Mouse (Mus musculus) heart, postnatal 0 days (tissue): ENCODE measurements around the gene Slbp. TPM values are rescaled to one million over a fixed set of nuclear protein-coding genes. Genes with fewer than 3 reads are reported as not detected.

Experiments
- ATAC-seq: fragments of 200-750 bp; cut with Nextera tagmentation; 2 replicates; pipeline ENCODE4 v1.8.0; 2017; ENCODE audit warnings: low read depth, moderate number of reproducible peaks, moderate library complexity; ENCODE audit not compliant: insufficient read depth
- DNase-seq: peaks from one replicate; pipeline ENCODE4 v3.0.0-alpha.2; 2016; ENCODE audit warnings: low spot score
- H3K27ac ChIP-seq: fragments of 300-500 bp; sonication (generic); 2 replicates; pipeline ENCODE4 v1.5.1; 2014; ENCODE audit warnings: low read depth, mild to moderate bottlenecking
- H3K27me3 ChIP-seq: fragments of 300-500 bp; sonication (generic); 2 replicates; pipeline ENCODE4 v1.6.1; 2014; ENCODE audit warnings: low read length, mixed read lengths; ENCODE audit not compliant: control insufficient read depth, insufficient read depth
- H3K36me3 ChIP-seq: fragments of 300-500 bp; sonication (generic); replicated peaks from 2 replicates; pipeline ENCODE4 v1.6.1; 2014; ENCODE audit warnings: low read length, mixed read lengths; ENCODE audit not compliant: control insufficient read depth, insufficient read depth
- H3K4me1 ChIP-seq: fragments of 300-500 bp; sonication (generic); 2 replicates; pipeline ENCODE4 v1.6.1; 2014; ENCODE audit warnings: antibody characterized with exemption; ENCODE audit not compliant: control insufficient read depth, insufficient read depth
- H3K4me2 ChIP-seq: fragments of 300-500 bp; sonication (generic); 2 replicates; pipeline ENCODE4 v1.6.1; 2014; ENCODE audit warnings: low read depth, mild to moderate bottlenecking, low read length, moderate library complexity
- H3K4me3 ChIP-seq: fragments of 300-500 bp; sonication (generic); 2 replicates; pipeline ENCODE4 v1.5.1; 2014; ENCODE audit warnings: low read depth, low read length
- H3K9ac ChIP-seq: fragments of 300-500 bp; sonication (generic); replicated peaks from 2 replicates; pipeline ENCODE4 v1.6.1; 2014; ENCODE audit warnings: low read depth, low read length, mixed read lengths
- H3K9me3 ChIP-seq: fragments of 300-500 bp; sonication (generic); replicated peaks from 2 replicates; pipeline ENCODE4 v1.6.1; 2016; ENCODE audit warnings: low read length; ENCODE audit not compliant: control insufficient read depth
- CTCF ChIP-seq: IDR thresholded peaks from 2 replicates; pipeline ENCODE4 v1.5.1; 2016; ENCODE audit warnings: antibody characterized with exemption, control low read depth, low read depth
- EP300 ChIP-seq: IDR thresholded peaks from 2 replicates; pipeline ENCODE4 v1.6.1; 2016; ENCODE audit warnings: antibody characterized with exemption, low read depth
- WGBS: fragments of 180-500 bp; shearing (Covaris S2); extraction: QIAGEN DNeasy Blood & Tissue Kit; methylation state at CpG from one replicate; pipeline ENCODE4 v1.1.7; 2014; 5-methylcytosine and 5-hydroxymethylcytosine counted together
- polyA plus RNA-seq: library from polyadenylated mRNA; unstranded; fragments of >200 nt; fragmentation: Nextera tagmentation; extraction: Ambion mirVana; gene quantifications from 2 replicates; pipeline ENCODE4 v1.2.1, GENCODE M21; 2015
- total RNA-seq: library from RNA; depleted of rRNA; stranded (reverse); fragments of >200 nt; gene quantifications from 2 replicates; pipeline ENCODE4 v1.2.3, GENCODE M21; 2014; ENCODE audit warnings: low replicate concordance; rRNA removed

Gene Slbp
- total and polyA plus RNA-seq, 2 experiments from 2014 or later = 65.4 to 90.6 TPM

GRCm38 (mm10) chr5:33593620-33594019 is 58.8 kb downstream of the Slbp start:
- ATAC-seq (no peak), DNase-seq (no peak)
- WGBS = 32% methylated on average over 2 of the region's 2 CpGs
- Histone ChIP-seq H3K9me3 (no peaks in the 10 kb centered on the region), H3K4me2 (no peak overlapping the region), H3K27ac (no peak overlapping the region), H3K4me3 (no peak overlapping the region), H3K36me3 (peaks cover 6% of the 10 kb centered on the region), H3K27me3 (no peaks in the 10 kb centered on the region), H3K4me1 (no peaks in the 10 kb centered on the region), H3K9ac (no peak overlapping the region)
- TF ChIP-seq EP300 (no peak), CTCF (peak; percentile 18; the same call in 1 of the 2 replicates)

DNA sequence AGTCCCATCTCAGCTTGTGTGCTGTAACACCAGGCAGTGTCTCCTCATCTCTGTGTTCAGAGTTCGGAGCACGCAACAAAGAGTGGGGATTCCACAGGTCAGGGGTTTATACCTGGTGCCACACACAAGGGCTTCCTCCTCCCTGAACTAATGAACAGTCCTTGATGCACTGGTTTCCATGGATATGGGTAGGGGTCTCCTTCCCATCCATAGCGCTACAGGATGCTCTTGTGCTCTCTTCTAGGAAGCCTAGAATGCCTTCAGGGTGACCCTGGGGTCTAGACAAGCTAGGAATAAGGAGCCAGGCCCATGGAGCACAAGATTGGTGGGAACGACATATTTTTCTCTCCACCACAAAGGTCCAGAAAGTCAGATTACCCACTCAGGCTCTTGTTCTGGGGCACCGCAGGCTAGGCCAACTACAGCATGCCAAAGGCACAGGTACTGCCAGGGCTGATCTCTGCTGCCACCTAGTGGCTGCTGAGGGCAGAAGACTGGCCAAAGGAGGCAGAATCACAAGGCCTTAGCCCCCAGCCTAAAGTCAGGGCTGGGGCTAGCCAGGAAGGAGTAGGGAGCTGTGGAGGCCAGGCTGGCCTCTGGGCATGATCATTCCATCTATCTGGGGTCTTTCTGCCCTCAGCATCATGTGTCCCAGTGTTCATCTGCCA is 63.0 kb downstream of the Slbp start:
- H3K4me2 ChIP-seq = no peak overlapping the region
- 64% methylated on average over 5 of the region's 5 CpGs for WGBS
- DNase-seq (peak; percentile 45), ATAC-seq (peak; percentile 51; the same call in 1 of the 2 replicates)
- H3K4me3 ChIP-seq = no peak overlapping the region
- no peaks in the 10 kb centered on the region for H3K27me3 ChIP-seq
- no peaks in the 10 kb centered on the region for H3K9me3 ChIP-seq
- H3K9ac ChIP-seq = no peak overlapping the region
- H3K27ac ChIP-seq = no peak overlapping the region
- TF ChIP-seq CTCF = peak; percentile 97
- TF ChIP-seq EP300 = no peak
- no peaks in the 10 kb centered on the region for H3K4me1 ChIP-seq
- no peaks in the 10 kb centered on the region for H3K36me3 ChIP-seq

GRCm38 (mm10) chr5:33588066-33588465 is 64.3 kb downstream of the Slbp start:
- no peaks in the 10 kb centered on the region for H3K36me3 ChIP-seq
- no peak overlapping the region for H3K4me3 ChIP-seq

DNA sequence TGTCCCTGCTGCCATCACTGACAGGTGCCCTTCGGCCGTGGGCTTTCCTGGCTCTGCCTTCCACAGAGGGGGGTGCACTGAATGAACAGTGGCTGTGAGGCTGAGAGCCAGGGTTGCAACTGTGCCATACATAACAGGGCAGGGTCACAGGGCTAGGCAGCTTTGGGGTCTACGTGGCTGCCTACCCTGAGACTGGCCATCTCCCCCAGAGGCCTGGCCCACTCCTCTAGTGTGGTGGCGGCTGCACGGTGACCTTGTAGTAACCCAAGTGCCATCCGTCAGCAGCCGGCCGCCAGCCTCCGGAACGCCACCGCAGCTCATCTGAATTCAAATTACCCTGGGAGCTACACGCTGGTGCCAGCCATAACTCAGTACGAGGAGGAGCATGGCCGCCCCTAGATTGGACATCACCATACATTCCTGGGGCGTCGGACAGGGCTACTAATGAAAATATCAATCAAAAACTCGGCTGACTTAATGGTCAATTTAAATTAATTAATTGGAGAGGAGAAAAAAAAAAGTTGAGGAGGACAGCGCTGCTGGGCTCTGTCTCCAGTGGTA is 64.8 kb downstream of the Slbp start:
- 69% methylated on average over 18 of the region's 18 CpGs for WGBS

More at GRCm38 (mm10) chr5:33588066-33588465, 64.3 kb downstream of the Slbp start:
- ATAC-seq = no peak
- Histone ChIP-seq H3K9me3 (no peaks in the 10 kb centered on the region), H3K4me2 (no peak overlapping the region), H3K4me1 (no peaks in the 10 kb centered on the region), H3K27me3 (no peaks in the 10 kb centered on the region), H3K9ac (no peak overlapping the region), H3K27ac (no peak overlapping the region)
- DNase-seq = no peak
- no peak for TF ChIP-seq CTCF
- TF ChIP-seq EP300 = no peak
- WGBS = 69% methylated on average over 3 of the region's 3 CpGs

More for the DNA sequence above, 64.8 kb downstream of the Slbp start:
- Histone ChIP-seq H3K4me1 (no peaks in the 10 kb centered on the region), H3K9me3 (no peaks in the 10 kb centered on the region), H3K9ac (no peak overlapping the region), H3K36me3 (no peaks in the 10 kb centered on the region), H3K4me2 (no peak overlapping the region), H3K4me3 (no peak overlapping the region), H3K27ac (no peak overlapping the region), H3K27me3 (no peaks in the 10 kb centered on the region)
- ATAC-seq (no peak), DNase-seq (no peak)
- TF ChIP-seq CTCF (no peak), EP300 (no peak)

Other genes with a start within 250 kb of the Slbp start
- gene Nkx1-1, start 218.6 kb downstream of the Slbp start, total RNA-seq = not detected in 2 replicates
- gene Nkx1-1, start 218.6 kb downstream of the Slbp start, polyA plus RNA-seq = not detected in 2 replicates
- gene Fam53a, start 22.9 kb downstream of the Slbp start, total RNA-seq = 42.0 and 149 TPM in 2 replicates
- 41.0 and 55.2 TPM in 2 replicates for gene Fam53a, start 22.9 kb downstream of the Slbp start, polyA plus RNA-seq
- gene Gm9903, start 22.6 kb downstream of the Slbp start, total RNA-seq = not detected in 2 replicates
- 1.6 and 2.4 TPM in 2 replicates for gene Gm9903, start 22.6 kb downstream of the Slbp start, polyA plus RNA-seq
- gene Tacc3, start 5.6 kb upstream of the Slbp start, total RNA-seq = 42.1 and 51.1 TPM in 2 replicates
- 35.2 and 39.4 TPM in 2 replicates for gene Tacc3, start 5.6 kb upstream of the Slbp start, polyA plus RNA-seq
- 21.7 and 57.9 TPM in 2 replicates for gene Tmem129, start 5.8 kb upstream of the Slbp start, total RNA-seq
- 23.8 and 27.0 TPM in 2 replicates for gene Tmem129, start 5.8 kb upstream of the Slbp start, polyA plus RNA-seq
- 12.5 and 19.8 TPM in 2 replicates for gene Fgfr3, start 69.1 kb upstream of the Slbp start, total RNA-seq
- 1.4 and 2.0 TPM in 2 replicates for gene Fgfr3, start 69.1 kb upstream of the Slbp start, polyA plus RNA-seq
- 34.0 and 36.9 TPM in 2 replicates for gene Letm1, start 130.2 kb upstream of the Slbp start, total RNA-seq
- gene Letm1, start 130.2 kb upstream of the Slbp start, polyA plus RNA-seq = 63.6 and 68.1 TPM in 2 replicates
- gene Nsd2, start 168.2 kb upstream of the Slbp start, total RNA-seq = 11.2 and 27.6 TPM in 2 replicates
- gene Nsd2, start 168.2 kb upstream of the Slbp start, polyA plus RNA-seq = 11.8 and 13.6 TPM in 2 replicates